Mouse (Mus musculus) spleen, adult 12 weeks (tissue): ENCODE data around the gene Larp1b.

Experiments used
- DNase-seq: peaks from one replicate; pipeline ENCODE4 v3.0.0; 2022; ENCODE audit warnings: low spot score

Gene Larp1b

DNA sequence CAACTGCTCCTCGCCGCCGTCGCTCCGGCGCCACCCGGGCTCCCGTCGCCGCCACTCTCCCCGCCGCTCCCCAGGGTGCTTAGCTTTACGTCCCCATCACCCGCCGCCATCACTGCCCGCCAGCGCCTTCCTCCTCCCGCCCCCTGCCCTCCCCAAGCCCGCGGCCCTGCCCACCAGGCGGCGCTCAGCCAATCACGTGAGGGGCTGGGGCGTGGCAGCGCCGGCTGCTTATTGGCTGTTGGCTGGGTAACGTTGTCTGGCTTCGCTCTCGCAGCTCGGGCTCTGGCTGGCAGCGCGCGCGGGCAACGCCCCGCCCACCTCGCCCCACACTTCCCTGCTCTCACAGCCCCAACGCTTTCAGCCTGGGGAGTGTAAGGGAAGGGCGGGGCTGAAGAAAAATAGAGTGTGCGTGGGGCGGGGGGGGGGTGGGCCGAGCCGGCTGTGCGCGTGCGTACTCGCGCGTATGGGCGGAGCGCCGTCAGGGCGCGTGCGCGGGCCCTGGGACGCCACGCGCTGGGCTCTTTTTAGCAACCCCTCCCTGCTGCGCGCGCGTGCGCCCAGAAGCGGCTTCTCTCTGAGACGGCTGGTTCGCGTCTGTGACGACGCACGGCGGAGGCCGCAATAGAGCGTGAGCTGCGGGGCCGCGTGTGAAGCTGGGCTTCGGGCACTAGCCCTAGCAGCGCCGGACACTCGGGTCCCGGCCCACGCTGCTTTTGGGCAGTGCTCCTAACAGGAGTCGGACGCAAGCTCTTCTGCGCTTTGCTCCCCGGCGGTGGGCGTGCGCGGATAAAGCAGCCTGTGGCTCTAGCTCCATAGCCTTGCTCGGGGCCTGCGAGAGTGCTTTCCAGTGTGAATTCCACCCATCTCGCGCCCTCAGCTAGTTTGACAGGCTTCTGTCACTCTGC, 133.5 kb downstream of the Larp1b start, which contains the start of gene Pgrmc2:
Gene Pgrmc2, minus strand, starts transcription at position 162 of the 905 bp plus-strand sequence.
- DNase-seq, result peak; percentile 98

DNA sequence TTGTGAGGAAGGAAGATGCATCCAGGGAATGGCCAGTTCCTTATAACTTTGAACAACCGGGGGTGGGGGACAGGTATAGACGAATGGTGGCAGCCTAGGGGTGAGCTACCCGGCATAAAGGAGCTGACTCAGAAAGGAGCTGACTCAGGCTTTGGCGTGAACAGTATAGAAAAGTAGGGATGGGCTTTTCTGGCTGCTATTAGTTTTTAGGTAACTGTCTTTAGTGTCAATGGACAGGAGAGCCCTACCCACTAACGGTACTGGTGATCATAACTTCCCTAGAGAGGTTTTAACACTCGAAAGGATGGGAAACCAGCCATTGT, 134.1 kb downstream of the Larp1b start:
- DNase-seq, result no peak

DNA sequence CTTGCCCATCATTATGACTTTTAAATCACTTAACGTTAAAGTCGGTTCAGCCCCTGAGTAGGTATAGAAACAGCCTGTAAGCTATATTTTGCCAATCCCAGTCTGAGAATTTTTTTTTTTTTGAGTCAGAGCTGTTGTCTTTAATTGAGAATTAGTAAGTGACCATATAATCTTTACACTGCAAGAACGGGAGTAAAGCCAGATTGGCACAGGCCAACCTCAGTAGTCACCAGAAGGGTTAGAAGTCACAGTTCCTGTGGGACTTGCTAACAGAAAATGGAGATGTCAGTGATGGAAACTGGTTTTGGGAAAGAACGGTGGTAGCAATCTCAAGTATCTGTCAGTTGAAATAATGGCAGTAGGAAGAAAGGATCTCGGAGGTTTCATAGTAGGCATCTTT, 134.8 kb downstream of the Larp1b start:
- no peak for DNase-seq

DNA sequence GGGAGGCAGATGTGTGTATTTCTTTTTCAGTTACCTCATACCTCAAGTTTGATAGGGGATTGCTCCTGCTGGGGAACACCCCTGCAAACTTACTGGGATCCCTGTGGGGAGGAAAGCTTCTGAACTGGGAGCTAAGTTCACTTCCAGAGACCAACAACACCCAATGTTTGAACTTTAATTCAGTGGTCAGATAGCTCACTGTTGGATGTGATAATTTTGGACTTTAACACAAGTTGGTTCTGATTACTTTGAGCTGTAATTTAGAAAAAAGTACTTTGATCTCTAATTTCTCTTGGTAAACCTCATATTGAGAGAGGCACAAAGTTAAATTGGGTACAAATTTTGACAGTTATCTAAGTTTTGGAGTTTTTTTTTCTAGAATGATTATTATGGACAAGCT, 137.4 kb downstream of the Larp1b start:
- DNase-seq, result no peak
